Mouse (Mus musculus): ENCODE data around the gene Atad5.

DNA sequence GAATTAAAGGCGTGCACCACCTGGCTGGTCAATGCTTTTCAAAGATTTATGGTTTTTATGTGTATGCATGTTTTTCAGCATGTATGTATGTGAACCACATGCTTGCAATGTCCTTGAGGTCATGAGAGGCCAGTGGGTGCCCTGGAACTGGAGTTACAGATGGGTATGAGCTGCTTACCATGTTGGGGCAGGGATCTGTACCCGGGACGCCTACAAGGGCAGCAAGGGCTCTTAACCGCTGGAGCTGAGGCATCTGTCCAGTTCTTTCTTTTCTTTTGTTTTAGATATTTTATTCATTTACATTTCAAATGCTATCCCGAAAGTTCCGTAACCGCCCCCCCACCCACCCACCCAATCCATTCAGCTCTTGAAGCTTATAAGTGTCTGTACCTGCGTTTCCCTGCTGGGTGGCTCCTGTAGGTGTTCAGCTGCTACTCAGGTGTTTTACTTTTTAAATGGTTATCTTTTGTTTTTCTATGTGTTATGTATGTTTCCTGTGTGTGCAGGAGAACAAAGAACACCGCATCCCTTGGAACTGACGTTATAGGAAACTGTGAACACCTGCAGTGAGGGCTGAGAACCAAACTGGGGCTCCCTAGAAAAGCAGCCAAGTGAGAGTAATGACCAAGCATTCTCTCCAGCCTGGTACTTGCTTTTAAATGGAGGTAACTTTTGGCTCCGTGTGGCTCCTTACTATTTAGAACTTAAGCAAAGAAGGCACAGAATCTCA is 46.9 kb downstream of the Atad5 start:
- TF ChIP-seq CTCF (IDR thresholded peaks at IDR 0.05; ENCODE audit: extremely low read depth, insufficient read length, insufficient replicate concordance, low read depth, low read length) (no peak), POLR2A (IDR thresholded peaks at IDR 0.05; ENCODE audit: low read depth, low read length) (no peak)

Measured in small intestine, adult 2 months (tissue).